Mouse (Mus musculus) adrenal gland, adult 10 weeks (tissue): ENCODE measurements around the gene Usp28. TPM values are rescaled to one million over a fixed set of nuclear protein-coding genes. Genes with fewer than 3 reads are reported as not detected.

Experiments
- polyA plus RNA-seq: library from polyadenylated mRNA; stranded (reverse); fragments of 350-450 nt; fragmentation: Illumina TruSeq; extraction: RNeasy Lipid Tissue Mini Kit (QIAGEN cat#74804); gene quantifications from one replicate; pipeline ENCODE4 v1.2.3, GENCODE M21; 2014; ENCODE audit warnings: low read depth, low replicate concordance

Usp28 gene
- polyA plus RNA-seq: 8.3 TPM

DNA sequence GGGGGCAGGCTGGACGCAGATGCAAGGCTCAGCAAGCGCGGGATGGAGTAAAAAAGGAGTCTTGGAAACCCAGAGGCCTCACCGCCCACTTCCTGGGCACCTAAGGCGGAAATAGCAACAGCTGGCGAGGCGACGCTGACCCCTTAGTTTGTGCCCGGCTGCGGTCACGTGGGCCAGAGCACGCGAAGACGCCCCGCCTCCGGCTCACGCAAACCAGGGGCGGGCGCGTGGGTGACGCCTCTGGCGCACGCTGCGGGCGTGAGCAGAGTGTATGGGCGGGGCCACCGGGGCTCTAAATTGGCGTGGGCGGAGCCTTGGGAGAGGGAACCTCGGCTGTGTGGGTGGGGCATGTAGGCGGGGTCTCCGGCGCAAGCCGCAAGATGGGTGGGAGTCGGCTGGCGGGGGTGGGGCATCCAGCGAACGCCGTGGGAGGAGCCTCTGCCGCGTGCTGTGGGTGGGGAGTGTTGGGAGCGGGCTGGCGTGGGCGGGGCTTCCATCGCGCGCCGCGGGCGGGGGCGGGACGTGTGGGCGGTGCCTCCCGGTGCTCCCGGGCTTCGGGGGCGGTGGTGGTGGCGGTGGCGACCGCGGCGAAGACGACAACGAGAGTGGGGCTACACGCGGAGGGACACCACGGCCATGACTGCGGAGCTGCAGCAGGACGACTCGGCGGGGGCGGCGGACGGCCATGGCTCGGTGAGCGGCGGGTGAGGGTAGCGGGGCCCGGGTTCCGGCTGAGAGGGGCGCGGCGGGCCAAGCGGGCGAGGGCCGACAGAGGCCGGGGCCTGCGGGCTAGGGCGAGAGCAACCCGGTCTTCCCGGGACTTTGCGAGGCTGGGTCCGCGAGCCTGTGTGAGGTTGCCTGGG lies at the start of gene Usp28:
Usp28 (plus strand) TSS at position 531 of the 863 bp plus-strand sequence.

DNA sequence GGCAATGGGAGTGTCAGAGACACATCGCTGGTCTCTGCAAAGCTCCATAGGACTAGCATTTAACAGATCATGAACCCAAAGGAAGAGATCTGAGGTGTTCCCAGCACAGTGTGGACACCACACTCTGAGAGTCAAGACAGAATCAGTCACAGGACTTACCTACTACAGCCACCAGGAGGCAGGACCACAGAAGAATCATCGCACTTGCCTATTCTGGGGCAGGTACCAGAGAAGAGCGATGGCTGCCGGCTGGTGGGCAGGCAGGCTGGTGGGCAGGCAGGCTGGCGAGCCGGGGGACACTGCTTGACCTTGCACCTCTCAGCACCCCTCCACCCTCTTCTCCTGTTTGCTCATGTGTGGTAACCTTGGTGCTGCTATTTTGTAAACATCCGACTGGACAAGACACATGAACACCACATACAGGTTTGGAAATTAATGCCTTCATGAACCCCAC lies 20.6 kb upstream of the Usp28 start, which contains the start of gene Htr3b:
Htr3b (minus strand) TSS at position 404 of the 454 bp plus-strand sequence.

DNA sequence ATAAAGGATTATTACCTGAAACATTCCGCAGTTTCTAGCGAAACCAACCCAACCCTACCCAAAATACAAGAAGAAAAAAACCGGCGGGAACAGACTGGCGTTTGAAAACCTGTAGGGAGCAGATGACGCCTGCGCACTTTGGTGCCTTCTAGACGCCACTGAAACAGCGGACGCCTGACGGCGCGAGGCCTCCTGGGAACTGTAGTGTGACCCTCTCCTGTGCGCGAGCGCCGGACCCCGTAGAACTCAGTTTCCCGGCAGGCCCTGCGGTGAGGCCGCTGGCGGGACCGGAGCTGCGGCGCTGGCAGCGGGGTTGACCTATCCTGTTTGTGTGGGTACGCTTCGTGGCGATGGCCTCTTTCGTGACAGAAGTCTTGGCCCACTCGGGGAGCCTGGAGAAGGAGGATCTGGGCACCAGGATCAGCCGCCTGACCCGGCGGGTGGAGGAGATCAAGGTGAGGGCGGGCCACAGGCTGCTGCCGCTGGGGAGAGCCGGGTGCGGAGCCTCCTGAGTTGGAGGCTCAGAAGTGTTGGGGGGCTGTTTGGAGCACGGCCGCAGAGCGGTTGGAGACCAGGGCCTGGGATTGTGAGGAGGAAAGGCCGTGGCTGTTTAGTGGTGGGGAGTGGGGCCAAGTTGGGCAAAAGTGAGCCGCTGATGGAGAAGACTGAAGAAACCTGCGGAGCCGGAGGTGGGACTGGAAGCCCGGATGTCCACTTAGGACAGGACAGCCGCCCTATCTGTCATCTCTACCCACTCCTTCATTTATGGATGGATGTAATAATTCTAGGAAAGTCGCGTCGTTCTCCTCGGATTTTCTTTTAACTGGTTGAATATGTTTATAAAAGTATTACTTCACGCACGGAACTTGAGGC lies 70.4 kb downstream of the Usp28 start, which contains the start of gene Zw10:
Zw10 (plus strand) TSS at position 281 of the 873 bp plus-strand sequence.

DNA sequence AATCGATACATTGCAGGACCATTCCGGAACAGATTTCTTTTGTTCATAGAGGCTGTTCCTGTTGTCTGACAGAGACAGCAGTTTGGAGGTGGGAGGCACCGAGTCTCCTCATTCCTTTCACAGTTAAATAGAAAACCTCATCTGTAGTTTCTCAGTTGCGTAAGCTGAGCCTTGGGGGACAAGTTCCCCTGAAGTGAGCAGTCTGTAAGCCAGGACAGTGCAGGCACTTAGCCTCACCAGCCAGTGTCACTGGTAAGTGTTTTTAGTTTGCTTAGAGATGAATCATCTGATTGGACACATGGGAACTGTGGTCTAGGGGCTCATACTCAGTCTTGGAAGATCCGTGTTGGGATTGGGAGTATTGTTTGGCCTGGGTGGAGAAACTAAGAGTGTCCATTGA lies 95.9 kb downstream of the Usp28 start, which contains the start of gene Tmprss5:
Tmprss5 (plus strand) TSS at position 154 of the 400 bp plus-strand sequence.

Other genes starting within 250 kb of the Usp28 start
- 8.3 TPM for gene Zbtb16, start 149.2 kb upstream of the Usp28 start, polyA plus RNA-seq
- gene Htr3a, start 74.3 kb upstream of the Usp28 start, polyA plus RNA-seq: 4.4 TPM
- 0.23 TPM for gene Htr3b, start 20.4 kb upstream of the Usp28 start, polyA plus RNA-seq
- gene Zw10, start 70.2 kb downstream of the Usp28 start, polyA plus RNA-seq: 22.5 TPM
- not detected for gene Tmprss5, start 95.9 kb downstream of the Usp28 start, polyA plus RNA-seq